Mouse (Mus musculus): Measurements from ENCODE around the gene Lrriq1. TPM values are rescaled to one million over a fixed set of nuclear protein-coding genes. Genes with fewer than 3 reads are reported as not detected.

Lrriq1 gene
- 2.9 and 3.2 TPM in 2 replicates for polyA plus RNA-seq (2016; fragmentation: Nextera tagmentation; extraction: Ambion mirVana)

DNA sequence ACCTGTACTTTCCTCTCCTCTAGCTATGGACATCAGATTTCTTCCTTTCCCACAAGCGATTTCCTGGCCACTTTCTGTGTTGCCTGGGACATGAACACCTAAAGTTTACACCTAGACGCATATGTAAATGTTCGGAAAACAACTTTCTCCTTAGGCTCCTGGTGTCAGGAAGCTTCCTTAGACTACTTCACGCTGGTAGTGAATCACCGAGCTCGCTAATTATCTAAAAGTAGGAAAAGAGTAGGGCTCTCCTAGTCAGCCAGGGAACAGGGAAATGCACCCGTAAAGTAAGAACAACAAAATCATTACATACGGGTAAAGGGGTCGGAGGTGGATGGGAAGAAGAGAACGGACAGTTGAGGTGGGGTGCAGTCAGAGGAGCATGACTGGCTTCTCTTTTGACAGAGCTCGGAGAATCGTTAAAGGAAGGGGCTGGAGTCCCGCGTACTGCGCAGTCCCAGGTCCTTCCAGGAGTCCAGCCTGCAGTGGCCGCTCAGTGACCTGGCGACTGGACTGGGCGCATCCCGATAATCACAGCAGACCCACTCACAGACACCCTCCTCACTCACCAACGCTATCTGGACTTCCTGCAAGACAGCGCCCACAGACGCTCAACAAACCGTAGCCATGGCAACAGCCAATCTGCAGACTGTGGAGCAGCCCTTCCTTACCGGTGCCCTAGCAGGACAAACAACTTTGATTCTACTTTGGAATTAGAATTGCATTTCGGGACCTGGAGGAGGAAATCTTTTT lies at the start of gene Lrriq1:
Gene Lrriq1 (minus strand): TSS at position 616 of the 753 bp plus-strand sequence.
- Histone ChIP-seq H3K4me3 (replicated peaks) (peak within 1 kb of the TSS; percentile 63), H3K4me2 (peak within 1 kb of the TSS; percentile 65), H3K9me3 (no peaks in the 10 kb centered on the region), H3K4me1 (peaks cover 4% of the 10 kb centered on the region; the same call in 1 of the 2 replicates), H3K9ac (peak within 1 kb of the TSS; percentile 47), H3K27me3 (no peaks in the 10 kb centered on the region), H3K36me3 (replicated peaks) (no peaks in the 10 kb centered on the region), H3K27ac (no peak within 1 kb of the TSS)
- ATAC-seq (ENCODE audit: low FRiP score): peak; percentile 100
- 7% methylated on average over 25 of the region's 25 CpGs for WGBS

- ATAC-seq (ENCODE audit: low FRiP score): peak; percentile 74; the same call in 1 of the 2 replicates
- Histone ChIP-seq H3K27ac (no peak overlapping the region), H3K9me3 (no peaks in the 10 kb centered on the region), H3K4me1 (no peaks in the 10 kb centered on the region), H3K27me3 (no peaks in the 10 kb centered on the region), H3K36me3 (replicated peaks) (no peaks in the 10 kb centered on the region), H3K9ac (no peak overlapping the region), H3K4me3 (replicated peaks) (no peak overlapping the region), H3K4me2 (no peak overlapping the region)
- 52% methylated on average over 5 of the region's 5 CpGs for WGBS
Measured at GRCm38 (mm10) chr10:103253842-103254803, 18.0 kb upstream of the Lrriq1 start.

- Histone ChIP-seq H3K36me3 (replicated peaks) (no peaks in the 10 kb centered on the region), H3K4me3 (replicated peaks) (peak overlapping the region; percentile 63), H3K9me3 (no peaks in the 10 kb centered on the region), H3K4me2 (peak overlapping the region; percentile 65), H3K9ac (no peak overlapping the region), H3K27ac (no peak overlapping the region), H3K27me3 (no peaks in the 10 kb centered on the region), H3K4me1 (peaks cover 4% of the 10 kb centered on the region; the same call in 1 of the 2 replicates)
- no peak; the same call in 1 of the 2 replicates for ATAC-seq (ENCODE audit: low FRiP score)
- WGBS: 21% methylated on average over 4 of the region's 4 CpGs
Measured at GRCm38 (mm10) chr10:103236460-103236772, 294 bp upstream of the Lrriq1 start.

GRCm38 (mm10) chr10:103226646-103227045 lies 9.5 kb downstream of the Lrriq1 start:
- Histone ChIP-seq H3K9ac (no peak overlapping the region), H3K27me3 (no peaks in the 10 kb centered on the region), H3K27ac (no peak overlapping the region), H3K4me3 (replicated peaks) (no peak overlapping the region), H3K36me3 (replicated peaks) (no peaks in the 10 kb centered on the region), H3K4me2 (no peak overlapping the region), H3K4me1 (no peaks in the 10 kb centered on the region), H3K9me3 (no peaks in the 10 kb centered on the region)
- no peak for ATAC-seq (ENCODE audit: low FRiP score)
- 89% methylated on average over 1 of the region's 1 CpGs for WGBS

GRCm38 (mm10) chr10:103194655-103195328 lies 41.3 kb downstream of the Lrriq1 start:
- H3K4me3 ChIP-seq (replicated peaks): no peak overlapping the region
- no peaks in the 10 kb centered on the region for H3K9me3 ChIP-seq
- H3K27me3 ChIP-seq: no peaks in the 10 kb centered on the region
- H3K9ac ChIP-seq: no peak overlapping the region
- no peaks in the 10 kb centered on the region for H3K36me3 ChIP-seq (replicated peaks)
- 47% methylated on average over 4 of the region's 4 CpGs for WGBS
- H3K27ac ChIP-seq: no peak overlapping the region
- no peak overlapping the region for H3K4me2 ChIP-seq
- H3K4me1 ChIP-seq: no peaks in the 10 kb centered on the region
- ATAC-seq (ENCODE audit: low FRiP score): peak; percentile 80; the same call in 1 of the 2 replicates

DNA sequence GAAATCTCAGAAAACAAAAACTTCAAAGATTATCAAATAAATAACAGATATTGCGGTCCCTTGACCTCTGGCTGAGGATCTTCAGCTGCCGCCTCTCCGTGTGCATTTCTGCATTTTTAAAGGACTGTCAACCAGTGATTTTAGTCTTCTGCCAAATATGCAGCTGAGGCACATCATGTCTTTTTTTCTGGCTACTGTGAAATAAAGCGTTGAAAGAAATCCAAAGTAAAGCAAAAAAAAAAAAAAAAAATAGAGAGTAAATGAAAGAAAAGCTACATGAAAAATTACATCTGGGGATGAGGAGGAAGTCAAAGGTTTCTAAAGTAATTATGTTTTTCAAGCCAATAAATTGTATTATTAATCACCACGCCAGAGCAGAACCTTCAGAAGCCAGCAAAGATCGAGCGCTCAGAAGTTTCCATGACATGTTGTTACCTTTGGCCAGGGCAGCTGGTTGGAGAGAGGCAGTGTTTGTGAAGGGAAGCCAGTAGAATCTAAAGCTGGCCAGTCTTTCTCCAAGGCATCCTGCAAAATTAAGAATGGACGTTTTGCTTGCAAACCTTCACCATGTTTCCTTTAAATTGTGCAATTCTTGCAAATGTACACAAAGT lies 90.2 kb downstream of the Lrriq1 start:
- H3K9me3 ChIP-seq: no peaks in the 10 kb centered on the region
- no peak for ATAC-seq (ENCODE audit: low FRiP score)
- H3K36me3 ChIP-seq (replicated peaks): no peaks in the 10 kb centered on the region
- H3K4me1 ChIP-seq: no peaks in the 10 kb centered on the region
- no peak overlapping the region for H3K9ac ChIP-seq
- H3K4me3 ChIP-seq (replicated peaks): no peak overlapping the region
- WGBS: 72% methylated on average over 8 of the region's 8 CpGs
- H3K4me2 ChIP-seq: no peak overlapping the region
- H3K27ac ChIP-seq: no peak overlapping the region
- H3K27me3 ChIP-seq: no peaks in the 10 kb centered on the region

DNA sequence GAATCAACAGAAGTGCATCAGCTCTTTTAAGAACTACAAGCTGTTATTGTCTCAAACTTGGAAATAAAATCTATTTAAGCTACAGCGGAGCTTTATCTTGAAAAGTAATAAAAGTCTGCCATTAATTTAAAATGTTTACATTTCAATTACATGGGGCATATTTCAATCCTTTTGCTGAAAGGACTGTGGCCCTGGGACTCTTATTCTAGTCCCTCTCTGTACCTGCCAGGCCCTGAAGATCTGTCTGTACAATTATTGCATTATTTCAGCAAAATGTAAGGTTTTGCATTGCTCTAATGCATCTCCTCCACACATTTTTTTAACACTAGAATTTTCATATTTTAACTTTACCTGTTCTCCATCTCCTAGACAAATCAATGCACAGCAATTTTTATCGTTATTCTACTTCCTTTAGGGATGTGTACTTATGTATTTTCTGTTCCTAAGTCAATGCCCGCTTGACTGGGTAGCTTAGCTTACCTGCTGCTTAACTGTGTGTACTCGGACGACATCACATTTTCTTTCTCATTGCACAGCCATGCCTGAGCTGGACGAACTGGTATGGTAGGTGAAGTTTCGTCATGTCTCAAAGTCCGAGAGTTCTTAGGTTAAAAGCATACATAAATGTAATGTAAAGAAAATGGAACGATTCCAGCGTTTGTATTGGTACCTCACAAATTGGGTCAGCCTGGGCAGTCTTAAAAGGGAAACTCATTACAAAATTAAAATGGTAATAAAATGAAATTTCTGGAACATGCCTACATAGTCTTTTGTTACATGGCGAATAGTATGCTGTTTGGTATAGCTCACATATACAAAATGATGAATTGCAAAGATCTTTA lies 91.0 kb downstream of the Lrriq1 start:
- H3K4me3 ChIP-seq (replicated peaks): no peak overlapping the region
- H3K9me3 ChIP-seq: no peaks in the 10 kb centered on the region
- H3K27me3 ChIP-seq: no peaks in the 10 kb centered on the region
- ATAC-seq (ENCODE audit: low FRiP score): no peak
- H3K36me3 ChIP-seq (replicated peaks): no peaks in the 10 kb centered on the region
- H3K9ac ChIP-seq: no peak overlapping the region
- H3K4me2 ChIP-seq: no peak overlapping the region
- no peaks in the 10 kb centered on the region for H3K4me1 ChIP-seq
- whole genome bisulfite sequencing: 79% methylated on average over 11 of the region's 11 CpGs
- no peak overlapping the region for H3K27ac ChIP-seq

DNA sequence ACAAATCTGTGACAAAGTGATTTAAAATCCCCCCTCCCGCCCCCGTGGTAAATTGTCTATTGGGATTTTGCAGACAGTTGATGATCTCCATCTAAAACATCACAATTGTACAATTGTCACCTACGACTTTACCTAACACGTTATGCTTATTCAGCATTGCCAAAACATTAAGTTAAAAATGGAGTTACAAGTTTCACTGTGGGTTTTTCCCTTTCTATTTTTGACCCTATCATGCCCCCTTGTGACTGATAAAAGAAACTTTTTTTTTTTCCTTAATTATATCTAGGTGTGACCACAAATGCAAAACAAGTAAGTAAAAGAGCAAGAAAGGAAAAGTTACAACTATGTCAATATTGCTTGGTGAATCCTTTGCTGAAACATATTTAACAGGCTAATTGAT lies 93.6 kb downstream of the Lrriq1 start:
- no peaks in the 10 kb centered on the region for H3K4me1 ChIP-seq
- H3K4me2 ChIP-seq: no peak overlapping the region
- no peak overlapping the region for H3K27ac ChIP-seq
- H3K36me3 ChIP-seq (replicated peaks): no peaks in the 10 kb centered on the region
- no peak overlapping the region for H3K9ac ChIP-seq
- no peak for ATAC-seq (ENCODE audit: low FRiP score)
- no peaks in the 10 kb centered on the region for H3K9me3 ChIP-seq
- no peak overlapping the region for H3K4me3 ChIP-seq (replicated peaks)
- H3K27me3 ChIP-seq: no peaks in the 10 kb centered on the region
- 70% methylated on average over 4 of the region's 4 CpGs for WGBS

DNA sequence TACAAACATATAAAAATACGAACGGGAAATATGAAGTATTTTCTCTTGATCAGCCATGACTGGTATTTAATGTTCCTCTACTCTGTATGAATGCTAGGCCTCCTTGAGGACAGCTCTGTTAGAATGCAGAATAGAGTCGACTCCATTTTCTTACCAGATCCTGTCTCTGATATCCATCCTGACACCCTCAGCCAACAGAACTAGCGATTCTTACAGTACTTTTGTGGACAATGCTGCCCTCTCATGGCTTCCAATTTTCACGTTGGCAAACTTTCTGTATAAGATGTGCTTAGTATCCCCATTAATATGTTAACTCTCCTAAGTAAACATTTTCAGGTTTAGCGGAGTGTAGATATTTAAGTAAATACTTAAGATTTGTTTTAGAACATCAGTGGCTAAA lies 94.6 kb downstream of the Lrriq1 start:
- H3K4me1 ChIP-seq: no peaks in the 10 kb centered on the region
- WGBS: 49% methylated on average over 6 of the region's 6 CpGs
- no peak overlapping the region for H3K4me2 ChIP-seq
- H3K27ac ChIP-seq: no peak overlapping the region
- H3K27me3 ChIP-seq: no peaks in the 10 kb centered on the region
- no peak overlapping the region for H3K4me3 ChIP-seq (replicated peaks)
- H3K9ac ChIP-seq: no peak overlapping the region
- peak; percentile 36; the same call in 1 of the 2 replicates for ATAC-seq (ENCODE audit: low FRiP score)
- H3K9me3 ChIP-seq: no peaks in the 10 kb centered on the region
- no peaks in the 10 kb centered on the region for H3K36me3 ChIP-seq (replicated peaks)

GRCm38 (mm10) chr10:103140609-103141008 lies 95.5 kb downstream of the Lrriq1 start:
- 76% methylated on average over 8 of the region's 8 CpGs for WGBS
- H3K27ac ChIP-seq: no peak overlapping the region
- no peak overlapping the region for H3K9ac ChIP-seq
- no peaks in the 10 kb centered on the region for H3K9me3 ChIP-seq
- H3K4me1 ChIP-seq: no peaks in the 10 kb centered on the region
- no peak for ATAC-seq (ENCODE audit: low FRiP score)
- no peak overlapping the region for H3K4me3 ChIP-seq (replicated peaks)
- H3K27me3 ChIP-seq: no peaks in the 10 kb centered on the region
- no peaks in the 10 kb centered on the region for H3K36me3 ChIP-seq (replicated peaks)
- H3K4me2 ChIP-seq: no peak overlapping the region

- Histone ChIP-seq H3K4me2 (no peak overlapping the region), H3K36me3 (replicated peaks) (no peaks in the 10 kb centered on the region), H3K27me3 (no peaks in the 10 kb centered on the region), H3K4me3 (replicated peaks) (no peak overlapping the region), H3K27ac (no peak overlapping the region), H3K4me1 (no peaks in the 10 kb centered on the region), H3K9ac (no peak overlapping the region), H3K9me3 (no peaks in the 10 kb centered on the region)
- ATAC-seq (ENCODE audit: low FRiP score): no peak
- WGBS: 75% methylated on average over 6 of the region's 6 CpGs
Measured at GRCm38 (mm10) chr10:103114629-103115028, 121.5 kb downstream of the Lrriq1 start.
